Mouse (Mus musculus) C2C12 (cell line): ENCODE results near the gene Syn3. TPM values are rescaled to one million over a fixed set of nuclear protein-coding genes. Genes with fewer than 3 reads are reported as not detected.

Experiments
- H3K27me3 ChIP-seq: one replicate; pipeline ENCODE4 v1.6.1; 2011; ENCODE audit not compliant: control insufficient read depth, insufficient read depth, insufficient read length
- H3K36me3 ChIP-seq: one replicate; pipeline ENCODE4 v1.6.1; 2011; ENCODE audit not compliant: control insufficient read depth, insufficient read depth
- H3K4me3 ChIP-seq: one replicate; pipeline ENCODE4 v1.5.1; 2011; ENCODE audit warnings: mild to moderate bottlenecking, control low read depth; ENCODE audit not compliant: poor library complexity, insufficient read depth, severe bottlenecking
- H3K79me2 ChIP-seq: one replicate; pipeline ENCODE4 v1.6.1; 2011; ENCODE audit not compliant: control insufficient read depth, insufficient read depth
- H3K79me3 ChIP-seq: one replicate; pipeline ENCODE4 v1.6.1; 2011; ENCODE audit warnings: low read depth, control low read depth
- H3ac ChIP-seq: one replicate; pipeline ENCODE3; 2011; ENCODE audit warnings: low read depth; ENCODE audit not compliant: control insufficient read depth, insufficient read length
- CEBPB ChIP-seq: IDR thresholded peaks from one replicate; pipeline ENCODE4 v1.6.1; 2011; ENCODE audit warnings: low read depth, mild to moderate bottlenecking, control low read depth, moderate library complexity
- CTCF ChIP-seq: IDR thresholded peaks from one replicate; pipeline ENCODE4 v1.5.1; 2011; ENCODE audit not compliant: control insufficient read depth, insufficient read depth, insufficient read length
- FOSL1 ChIP-seq: IDR thresholded peaks from one replicate; pipeline ENCODE4 v1.8.0; 2011; ENCODE audit warnings: mild to moderate bottlenecking, low read length; ENCODE audit not compliant: poor library complexity, insufficient read depth, severe bottlenecking
- MAX ChIP-seq: IDR thresholded peaks from one replicate; pipeline ENCODE4 v1.6.1; 2011; ENCODE audit warnings: mild to moderate bottlenecking, control low read depth
- MYOD1 ChIP-seq: IDR thresholded peaks from one replicate; pipeline ENCODE4 v1.6.1; 2011; ENCODE audit warnings: low read depth; ENCODE audit not compliant: control insufficient read depth, insufficient read length
- MYOG ChIP-seq: IDR thresholded peaks from one replicate; pipeline ENCODE4 v1.6.1; 2011; ENCODE audit not compliant: control insufficient read depth, insufficient read length; ENCODE audit errors: extremely low read depth
- USF1 ChIP-seq: IDR thresholded peaks from one replicate; pipeline ENCODE4 v1.6.1; 2011; ENCODE audit warnings: low read depth, mild to moderate bottlenecking, control low read depth, moderate library complexity
- polyA plus RNA-seq: library from polyadenylated mRNA; unstranded; fragments of >200 nt; fragmentation: generic; extraction: Trizol; gene quantifications from one replicate; pipeline ENCODE4 v1.2.1, GENCODE M21; 2012; ENCODE audit warnings: missing spikeins

Syn3 gene
- polyA plus RNA-seq, 1 experiment = 0.20 TPM

GRCm38 (mm10) chr10:86410868-86411267 is 87.8 kb downstream of the Syn3 start:
- Histone ChIP-seq H3K27me3 (no peaks in the 10 kb centered on the region), H3K4me3 (no peak overlapping the region), H3K79me3 (no peaks in the 10 kb centered on the region), H3K79me2 (no peaks in the 10 kb centered on the region), H3K36me3 (no peaks in the 10 kb centered on the region), H3ac (no peak overlapping the region)
- TF ChIP-seq CTCF (no peak), CEBPB (no peak), USF1 (no peak), FOSL1 (no peak), MYOG (no peak), MYOD1 (no peak), MAX (no peak)

GRCm38 (mm10) chr10:86406952-86407351 is 91.7 kb downstream of the Syn3 start:
- no peak overlapping the region for H3K4me3 ChIP-seq
- H3K27me3 ChIP-seq = no peaks in the 10 kb centered on the region
- H3K36me3 ChIP-seq = no peaks in the 10 kb centered on the region
- TF ChIP-seq FOSL1 = no peak
- no peak for TF ChIP-seq CEBPB
- no peak for TF ChIP-seq MAX
- no peak for TF ChIP-seq MYOD1
- no peak for TF ChIP-seq MYOG
- no peak for TF ChIP-seq CTCF
- TF ChIP-seq USF1 = no peak
- H3K79me2 ChIP-seq = no peaks in the 10 kb centered on the region
- no peak overlapping the region for H3ac ChIP-seq
- no peaks in the 10 kb centered on the region for H3K79me3 ChIP-seq

GRCm38 (mm10) chr10:86398347-86398720 is 100.4 kb downstream of the Syn3 start:
- no peak for TF ChIP-seq MAX
- TF ChIP-seq MYOD1 = no peak
- no peak for TF ChIP-seq USF1
- no peak for TF ChIP-seq CEBPB
- TF ChIP-seq FOSL1 = no peak
- TF ChIP-seq MYOG = no peak
- TF ChIP-seq CTCF = no peak
- Histone ChIP-seq H3K36me3 (no peaks in the 10 kb centered on the region), H3K79me3 (no peaks in the 10 kb centered on the region), H3K4me3 (no peak overlapping the region), H3K27me3 (no peaks in the 10 kb centered on the region), H3ac (no peak overlapping the region), H3K79me2 (no peaks in the 10 kb centered on the region)

GRCm38 (mm10) chr10:86397577-86398346 is 100.9 kb downstream of the Syn3 start:
- Histone ChIP-seq H3K27me3 (no peaks in the 10 kb centered on the region), H3K36me3 (no peaks in the 10 kb centered on the region), H3K4me3 (no peak overlapping the region), H3K79me3 (no peaks in the 10 kb centered on the region), H3ac (no peak overlapping the region), H3K79me2 (no peaks in the 10 kb centered on the region)
- no peak for TF ChIP-seq MYOD1
- no peak for TF ChIP-seq CTCF
- no peak for TF ChIP-seq USF1
- TF ChIP-seq CEBPB = no peak
- TF ChIP-seq MAX = no peak
- no peak for TF ChIP-seq MYOG
- TF ChIP-seq FOSL1 = no peak

- no peaks in the 10 kb centered on the region for H3K79me2 ChIP-seq
- TF ChIP-seq FOSL1 (no peak), MAX (no peak), USF1 (no peak), CTCF (no peak), CEBPB (no peak), MYOG (no peak)
- H3K27me3 ChIP-seq = no peaks in the 10 kb centered on the region
- H3K36me3 ChIP-seq = no peaks in the 10 kb centered on the region
- H3K4me3 ChIP-seq = no peak overlapping the region
- H3K79me3 ChIP-seq = no peaks in the 10 kb centered on the region
- H3ac ChIP-seq = no peak overlapping the region
These were observed 106.3 kb downstream of the Syn3 start for GRCm38 (mm10) chr10:86392399-86392798.

GRCm38 (mm10) chr10:86389913-86390312 is 108.8 kb downstream of the Syn3 start:
- Histone ChIP-seq H3K4me3 (no peak overlapping the region), H3K36me3 (no peaks in the 10 kb centered on the region), H3K27me3 (no peaks in the 10 kb centered on the region), H3K79me2 (no peaks in the 10 kb centered on the region), H3K79me3 (no peaks in the 10 kb centered on the region), H3ac (no peak overlapping the region)
- TF ChIP-seq FOSL1 (no peak), CEBPB (no peak), MYOD1 (no peak), CTCF (no peak), MYOG (no peak), USF1 (no peak), MAX (no peak)
